Mouse (Mus musculus): ENCODE results near the gene Cactin. TPM values are rescaled to one million over a fixed set of nuclear protein-coding genes. Genes with fewer than 3 reads are reported as not detected.
A peak's percentile ranks its signal among the peaks of the same experiment; 100 is the strongest.

The Cactin gene
- polyA plus RNA-seq, 1 experiment = 23.7 TPM

- peak overlapping the region; percentile 39; the same call in 1 of the 2 replicates for H3K4me3 ChIP-seq (ENCODE audit: insufficient read depth, low read depth, low read length)
- H3K36me3 ChIP-seq (ENCODE audit: control insufficient read depth, insufficient read depth, low read length) = no peaks in the 10 kb centered on the region; the same call in 1 of the 2 replicates
- DNase-seq = peak; percentile 72
- WGBS = 53% methylated on average over 4 of the region's 4 CpGs
- no peaks in the 10 kb centered on the region for H3K4me1 ChIP-seq (ENCODE audit: control insufficient read depth, insufficient read depth, low read length)
- H3K27ac ChIP-seq (ENCODE audit: insufficient read depth, low read depth, low read length) = peak overlapping the region; percentile 52
- H3K27me3 ChIP-seq (replicated peaks; ENCODE audit: control insufficient read depth, insufficient read depth, low read length) = no peaks in the 10 kb centered on the region
- no peak for TF ChIP-seq CTCF (conservative IDR thresholded peaks at IDR 0.05; ENCODE audit: insufficient read depth, insufficient read length, low read depth, low read length)
Measured at GRCm38 (mm10) chr10:81330007-81330406, 9.1 kb downstream of the Cactin start.

GRCm38 (mm10) chr10:81332277-81332676 is 11.4 kb downstream of the Cactin start:
- Histone ChIP-seq H3K36me3 (ENCODE audit: control insufficient read depth, insufficient read depth, low read length) (no peaks in the 10 kb centered on the region), H3K27ac (ENCODE audit: insufficient read depth, low read depth, low read length) (no peak overlapping the region), H3K27me3 (replicated peaks; ENCODE audit: control insufficient read depth, insufficient read depth, low read length) (no peaks in the 10 kb centered on the region), H3K4me1 (ENCODE audit: control insufficient read depth, insufficient read depth, low read length) (no peaks in the 10 kb centered on the region), H3K4me3 (ENCODE audit: insufficient read depth, low read depth, low read length) (no peak overlapping the region)
- DNase-seq = no peak
- 31% methylated on average over 29 of the region's 29 CpGs for WGBS
- TF ChIP-seq POLR2A (IDR thresholded peaks at IDR 0.05; ENCODE audit: low read depth, low read length) (no peak), CTCF (conservative IDR thresholded peaks at IDR 0.05; ENCODE audit: insufficient read depth, insufficient read length, low read depth, low read length) (no peak)

GRCm38 (mm10) chr10:81334324-81334723 is 13.4 kb downstream of the Cactin start:
- WGBS = 39% methylated on average over 11 of the region's 11 CpGs
- no peaks in the 10 kb centered on the region for H3K36me3 ChIP-seq (ENCODE audit: control insufficient read depth, insufficient read depth, low read length)
- no peak overlapping the region for H3K4me3 ChIP-seq (ENCODE audit: insufficient read depth, low read depth, low read length)
- H3K4me1 ChIP-seq (ENCODE audit: control insufficient read depth, insufficient read depth, low read length) = no peaks in the 10 kb centered on the region
- TF ChIP-seq CTCF (conservative IDR thresholded peaks at IDR 0.05; ENCODE audit: insufficient read depth, insufficient read length, low read depth, low read length) (no peak), POLR2A (IDR thresholded peaks at IDR 0.05; ENCODE audit: low read depth, low read length) (no peak)
- no peaks in the 10 kb centered on the region for H3K27me3 ChIP-seq (replicated peaks; ENCODE audit: control insufficient read depth, insufficient read depth, low read length)
- no peak overlapping the region for H3K27ac ChIP-seq (ENCODE audit: insufficient read depth, low read depth, low read length)
- DNase-seq = no peak

- H3K27ac ChIP-seq (ENCODE audit: insufficient read depth, low read depth, low read length) = no peak overlapping the region
- no peak for DNase-seq
Measured at GRCm38 (mm10) chr10:81335393-81336340, 14.8 kb downstream of the Cactin start.

GRCm38 (mm10) chr10:81336558-81336957 is 15.7 kb downstream of the Cactin start:
- no peak overlapping the region for H3K27ac ChIP-seq (ENCODE audit: insufficient read depth, low read depth, low read length)
- WGBS = 90% methylated on average over 4 of the region's 4 CpGs
- no peaks in the 10 kb centered on the region for H3K4me1 ChIP-seq (ENCODE audit: control insufficient read depth, insufficient read depth, low read length)
- no peak overlapping the region for H3K4me3 ChIP-seq (ENCODE audit: insufficient read depth, low read depth, low read length)
- no peak for DNase-seq
- H3K27me3 ChIP-seq (replicated peaks; ENCODE audit: control insufficient read depth, insufficient read depth, low read length) = no peaks in the 10 kb centered on the region
- H3K36me3 ChIP-seq (ENCODE audit: control insufficient read depth, insufficient read depth, low read length) = no peaks in the 10 kb centered on the region
- TF ChIP-seq CTCF (conservative IDR thresholded peaks at IDR 0.05; ENCODE audit: insufficient read depth, insufficient read length, low read depth, low read length) (no peak), POLR2A (IDR thresholded peaks at IDR 0.05; ENCODE audit: low read depth, low read length) (no peak)

More at GRCm38 (mm10) chr10:81335393-81336340, 14.8 kb downstream of the Cactin start:
- H3K4me3 ChIP-seq (ENCODE audit: insufficient read depth, low read depth, low read length) = no peak overlapping the region
- TF ChIP-seq CTCF (conservative IDR thresholded peaks at IDR 0.05; ENCODE audit: insufficient read depth, insufficient read length, low read depth, low read length) = no peak
- TF ChIP-seq POLR2A (IDR thresholded peaks at IDR 0.05; ENCODE audit: low read depth, low read length) = no peak
- H3K36me3 ChIP-seq (ENCODE audit: control insufficient read depth, insufficient read depth, low read length) = no peaks in the 10 kb centered on the region
- H3K4me1 ChIP-seq (ENCODE audit: control insufficient read depth, insufficient read depth, low read length) = no peaks in the 10 kb centered on the region
- WGBS = 70% methylated on average over 19 of the region's 19 CpGs
- no peaks in the 10 kb centered on the region for H3K27me3 ChIP-seq (replicated peaks; ENCODE audit: control insufficient read depth, insufficient read depth, low read length)

- Histone ChIP-seq H3K36me3 (ENCODE audit: control insufficient read depth, insufficient read depth, low read length) (no peaks in the 10 kb centered on the region), H3K4me1 (ENCODE audit: control insufficient read depth, insufficient read depth, low read length) (no peaks in the 10 kb centered on the region), H3K27ac (ENCODE audit: insufficient read depth, low read depth, low read length) (no peak overlapping the region), H3K27me3 (replicated peaks; ENCODE audit: control insufficient read depth, insufficient read depth, low read length) (no peaks in the 10 kb centered on the region), H3K4me3 (ENCODE audit: insufficient read depth, low read depth, low read length) (no peak overlapping the region)
- no peak for TF ChIP-seq POLR2A (IDR thresholded peaks at IDR 0.05; ENCODE audit: low read depth, low read length)
- no peak for TF ChIP-seq CTCF (conservative IDR thresholded peaks at IDR 0.05; ENCODE audit: insufficient read depth, insufficient read length, low read depth, low read length)
- 57% methylated on average over 17 of the region's 17 CpGs for WGBS
- no peak for DNase-seq
Measured at GRCm38 (mm10) chr10:81340551-81341332, 19.8 kb downstream of the Cactin start.

Data from kidney, adult 2 months (tissue).